Mouse (Mus musculus): Measurements from ENCODE around the gene Phactr1.

DNA sequence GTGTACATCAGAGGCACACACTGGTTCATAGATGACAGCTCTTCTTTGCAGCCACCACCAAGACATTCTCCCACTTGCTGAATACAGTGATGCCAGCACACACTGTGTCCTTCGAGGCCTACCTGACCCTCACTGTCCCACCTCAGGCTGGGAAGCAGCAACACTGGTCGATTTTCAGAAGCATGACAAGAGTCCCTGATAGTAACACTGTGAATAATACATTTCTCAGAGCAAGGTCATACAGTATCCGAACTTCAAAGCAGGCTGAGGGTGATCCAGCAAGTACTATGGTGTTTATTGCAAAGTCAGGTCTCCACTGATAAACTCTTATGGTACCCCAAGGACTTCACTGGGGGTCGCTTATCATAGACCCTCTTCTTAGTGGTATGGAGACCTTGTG lies 390.1 kb downstream of the Phactr1 start:
- no peak for TF ChIP-seq POLR2A (IDR thresholded peaks at IDR 0.05; ENCODE audit: insufficient read length, low read depth)
- no peak for TF ChIP-seq USF1 (IDR thresholded peaks at IDR 0.05; ENCODE audit: low read depth)
- TF ChIP-seq CEBPB (IDR thresholded peaks at IDR 0.05; ENCODE audit: insufficient read depth, poor library complexity, severe bottlenecking): no peak
- TF ChIP-seq REST (IDR thresholded peaks at IDR 0.05; ENCODE audit: insufficient read depth, insufficient read length): no peak
- TF ChIP-seq TCF12 (IDR thresholded peaks at IDR 0.05; ENCODE audit: insufficient read depth, poor library complexity, severe bottlenecking): no peak
